Mouse (Mus musculus) cerebellum, adult 2 months (tissue): ENCODE measurements around the gene Pramel6.

Source experiments
- CTCF ChIP-seq: fragments of 200-500 bp; IDR thresholded peaks from 2 replicates; pipeline ENCODE4 v1.5.1; 2011; ENCODE audit warnings: low read depth, mild to moderate bottlenecking, control low read depth, low read length, moderate library complexity, borderline replicate concordance; ENCODE audit not compliant: insufficient read depth
- POLR2A ChIP-seq: fragments of 200-500 bp; IDR thresholded peaks from 2 replicates; pipeline ENCODE4 v1.6.1; 2011; ENCODE audit warnings: low read length, control low read depth, borderline replicate concordance; ENCODE audit not compliant: insufficient read depth

GRCm38 (mm10) chr2:87461769-87462168, 44.6 kb upstream of the Pramel6 start:
- TF ChIP-seq POLR2A: no peak
- no peak for TF ChIP-seq CTCF
